Mouse (Mus musculus) testis, adult 2 months (tissue): ENCODE measurements at regions not wholly inside any gene's neighbourhood (a gene's known extent, or its start where the extent isn't known, plus 50 kb on each side); places are given as distances from the start of the nearest gene placed in this dataset.

Experiments
- H3K27ac ChIP-seq: fragments of 200-500 bp; 2 replicates; pipeline ENCODE4 v1.5.1; 2012; ENCODE audit warnings: low read depth, low read length; ENCODE audit not compliant: control insufficient read depth, insufficient read depth
- H3K27me3 ChIP-seq: fragments of 200-500 bp; 2 replicates; pipeline ENCODE4 v1.6.1; 2012; ENCODE audit warnings: mild to moderate bottlenecking, low read length, moderate library complexity; ENCODE audit not compliant: control insufficient read depth, insufficient read depth
- H3K36me3 ChIP-seq: fragments of 200-500 bp; 2 replicates; pipeline ENCODE4 v1.6.1; 2012; ENCODE audit warnings: mild to moderate bottlenecking, low read length; ENCODE audit not compliant: control insufficient read depth, insufficient read depth
- H3K4me1 ChIP-seq: fragments of 200-500 bp; 2 replicates; pipeline ENCODE4 v1.6.1; 2012; ENCODE audit warnings: low read length; ENCODE audit not compliant: control insufficient read depth, insufficient read depth
- H3K4me3 ChIP-seq: fragments of 200-500 bp; 2 replicates; pipeline ENCODE4 v1.5.1; 2012; ENCODE audit warnings: low read depth, mild to moderate bottlenecking, low read length, moderate library complexity, mixed read lengths; ENCODE audit not compliant: control insufficient read depth
- CTCF ChIP-seq: fragments of 200-500 bp; IDR thresholded peaks from 2 replicates; pipeline ENCODE4 v1.5.1; 2012; ENCODE audit warnings: low read depth, mild to moderate bottlenecking, inconsistent platforms, low read length, moderate library complexity; ENCODE audit not compliant: control insufficient read depth, insufficient read depth, insufficient replicate concordance
- POLR2A ChIP-seq: fragments of 200-500 bp; IDR thresholded peaks from 2 replicates; pipeline ENCODE4 v1.6.1; 2012; ENCODE audit warnings: low read depth, mild to moderate bottlenecking, inconsistent platforms, low read length, moderate library complexity; ENCODE audit not compliant: control insufficient read depth

GRCm38 (mm10) chr4:153321085-153321484 lies 161.5 kb downstream of the Ajap1 start:
- TF ChIP-seq CTCF (no peak), POLR2A (no peak)
- no peaks in the 10 kb centered on the region for H3K36me3 ChIP-seq
- no peak overlapping the region for H3K4me3 ChIP-seq
- H3K27ac ChIP-seq = no peak overlapping the region
- no peaks in the 10 kb centered on the region for H3K27me3 ChIP-seq
- no peaks in the 10 kb centered on the region for H3K4me1 ChIP-seq

DNA sequence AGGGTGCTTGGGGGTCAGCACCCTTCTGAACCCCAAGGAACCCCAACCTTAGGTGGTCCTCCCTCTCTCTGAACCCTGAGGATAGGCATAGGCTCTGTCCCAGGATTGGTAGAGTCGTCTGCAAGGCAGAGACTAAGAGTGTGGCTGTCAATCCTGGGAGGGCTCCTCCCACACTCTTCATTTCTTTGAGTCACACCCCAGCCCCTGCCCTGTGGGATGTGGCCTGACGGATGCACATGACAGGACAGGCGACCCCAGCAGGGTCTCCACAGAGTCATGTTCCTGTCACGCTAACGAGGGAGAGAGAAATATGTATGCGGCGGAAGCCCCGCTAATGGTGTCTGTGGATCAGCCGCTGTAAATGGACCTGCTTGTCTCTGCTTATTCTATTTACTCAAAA lies 162.0 kb downstream of the Ajap1 start:
- H3K27ac ChIP-seq = no peak overlapping the region
- TF ChIP-seq POLR2A (no peak), CTCF (no peak)
- no peaks in the 10 kb centered on the region for H3K36me3 ChIP-seq
- H3K4me3 ChIP-seq = no peak overlapping the region
- no peaks in the 10 kb centered on the region for H3K4me1 ChIP-seq
- H3K27me3 ChIP-seq = no peaks in the 10 kb centered on the region

DNA sequence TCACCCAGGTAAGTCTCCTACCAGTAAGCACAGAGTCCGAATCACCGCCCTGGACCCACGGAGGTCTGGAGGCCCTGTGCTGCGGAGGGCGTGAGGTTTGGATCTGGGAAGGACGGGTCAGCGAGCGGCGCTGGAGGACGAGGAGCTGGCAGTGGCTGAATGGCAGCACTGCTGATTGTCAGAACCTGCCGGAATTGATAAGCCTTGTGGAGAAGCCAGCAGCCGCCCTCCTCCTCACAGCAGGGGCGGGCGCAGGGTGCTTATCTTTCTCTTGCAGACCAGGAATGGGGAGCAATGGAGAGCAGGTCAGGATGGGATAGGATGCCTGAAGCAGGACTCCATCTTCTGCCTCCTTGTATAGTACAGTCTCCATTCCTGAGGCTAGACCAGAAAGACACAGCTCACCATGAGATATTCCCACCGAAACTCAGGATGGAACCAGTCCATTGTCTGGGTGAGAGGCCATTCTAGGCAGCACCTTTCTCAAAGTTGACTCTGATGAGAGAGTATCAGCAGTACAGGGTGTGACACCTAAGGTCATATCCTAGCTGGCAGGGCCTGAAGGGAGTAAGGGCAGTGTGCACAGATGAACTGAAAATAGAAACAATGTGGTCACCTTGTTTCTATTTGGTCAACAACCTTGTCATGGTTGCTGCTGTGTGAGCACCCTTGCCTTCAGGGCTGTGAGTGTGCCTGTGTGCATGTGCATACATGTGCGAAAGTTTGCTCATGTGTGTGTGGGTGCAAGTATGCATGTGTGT lies 165.5 kb downstream of the Ajap1 start:
- Histone ChIP-seq H3K27me3 (no peaks in the 10 kb centered on the region), H3K36me3 (no peaks in the 10 kb centered on the region), H3K4me3 (no peak overlapping the region), H3K27ac (no peak overlapping the region), H3K4me1 (no peaks in the 10 kb centered on the region)
- no peak for TF ChIP-seq POLR2A

DNA sequence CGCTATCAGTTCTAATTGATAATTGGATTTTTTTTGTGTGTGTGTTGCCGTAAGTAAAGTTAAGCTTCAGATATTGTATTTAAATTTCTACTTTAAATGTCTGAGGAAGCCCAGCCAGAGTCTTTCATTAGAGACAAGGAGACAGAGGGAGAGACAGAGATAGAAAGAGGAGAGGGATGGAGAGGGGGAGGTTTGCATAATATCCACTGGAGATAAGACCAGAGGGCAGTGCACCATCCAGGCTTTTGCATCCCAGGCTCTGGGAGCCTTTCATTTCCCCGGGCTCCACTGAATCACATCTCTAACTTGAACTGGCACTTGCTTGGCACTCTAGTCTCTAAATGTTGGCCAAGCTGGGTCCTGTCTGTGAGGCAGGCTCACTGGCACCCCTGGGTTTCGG lies 166.1 kb downstream of the Ajap1 start:
- Histone ChIP-seq H3K27ac (no peak overlapping the region), H3K4me1 (no peaks in the 10 kb centered on the region), H3K4me3 (no peak overlapping the region), H3K36me3 (no peaks in the 10 kb centered on the region), H3K27me3 (no peaks in the 10 kb centered on the region)
- no peak for TF ChIP-seq CTCF
- TF ChIP-seq POLR2A = no peak

DNA sequence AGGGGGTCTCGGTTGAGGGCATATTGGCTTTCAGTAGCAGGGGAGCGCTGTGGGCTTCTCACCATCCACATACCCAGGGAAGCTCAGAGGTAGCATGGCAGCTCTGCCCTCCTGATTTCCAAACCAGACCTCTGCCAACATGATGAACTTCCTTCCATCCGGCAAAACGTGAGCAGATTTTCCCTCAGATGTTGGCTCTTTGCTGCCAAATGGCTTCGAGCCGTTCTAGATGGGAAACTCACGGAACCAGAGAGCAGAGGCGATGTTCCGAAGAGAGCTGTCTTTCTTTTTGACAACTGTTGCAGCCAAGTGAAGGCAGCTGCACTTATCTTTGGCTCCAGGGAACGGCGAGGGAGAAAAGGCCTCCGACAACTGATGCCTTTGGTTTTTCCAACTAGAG lies 168.7 kb downstream of the Ajap1 start:
- Histone ChIP-seq H3K27ac (no peak overlapping the region), H3K36me3 (no peaks in the 10 kb centered on the region), H3K27me3 (no peaks in the 10 kb centered on the region), H3K4me1 (no peaks in the 10 kb centered on the region), H3K4me3 (no peak overlapping the region)
- TF ChIP-seq CTCF = no peak
- no peak for TF ChIP-seq POLR2A

DNA sequence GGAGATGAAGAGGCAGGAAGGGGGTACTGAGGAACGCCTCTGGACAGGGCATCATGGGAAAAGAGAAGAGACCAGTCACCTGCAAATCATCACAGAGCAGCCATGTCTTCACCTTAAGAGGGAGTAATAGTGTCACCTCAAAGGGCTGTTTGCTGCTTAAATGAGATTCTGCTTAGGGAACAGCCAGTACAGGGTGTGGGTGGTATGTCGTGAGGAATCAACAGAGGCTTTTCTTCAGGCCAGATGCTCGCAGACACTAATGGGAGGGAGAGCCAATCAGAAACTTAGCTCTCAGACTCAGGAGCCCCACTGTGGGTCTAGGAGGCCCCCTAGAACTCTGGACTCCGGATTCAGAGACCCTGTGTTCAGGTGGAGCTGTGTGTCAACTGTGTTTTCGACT lies 171.0 kb downstream of the Ajap1 start:
- no peaks in the 10 kb centered on the region for H3K27me3 ChIP-seq
- no peaks in the 10 kb centered on the region for H3K36me3 ChIP-seq
- no peak overlapping the region for H3K4me3 ChIP-seq
- TF ChIP-seq CTCF (no peak), POLR2A (no peak)
- H3K27ac ChIP-seq = no peak overlapping the region
- H3K4me1 ChIP-seq = no peaks in the 10 kb centered on the region

- H3K36me3 ChIP-seq = no peaks in the 10 kb centered on the region
- H3K27me3 ChIP-seq = no peaks in the 10 kb centered on the region
- H3K27ac ChIP-seq = no peak overlapping the region
- no peaks in the 10 kb centered on the region for H3K4me1 ChIP-seq
- no peak for TF ChIP-seq CTCF
- no peak for TF ChIP-seq POLR2A
- H3K4me3 ChIP-seq = no peak overlapping the region
These were observed 172.0 kb downstream of the Ajap1 start for GRCm38 (mm10) chr4:153310641-153311040.

- Histone ChIP-seq H3K4me3 (no peak overlapping the region), H3K27me3 (no peaks in the 10 kb centered on the region), H3K27ac (no peak overlapping the region), H3K4me1 (no peaks in the 10 kb centered on the region), H3K36me3 (no peaks in the 10 kb centered on the region)
- TF ChIP-seq CTCF = no peak
- no peak for TF ChIP-seq POLR2A
These were observed 179.1 kb downstream of the Ajap1 start for GRCm38 (mm10) chr4:153303521-153303920.
